Mouse (Mus musculus) adrenal gland (tissue): ENCODE measurements at regions not wholly inside any gene's neighbourhood (a gene's known extent, or its start where the extent isn't known, plus 50 kb on each side); places are given as distances from the start of the nearest gene placed in this dataset.

ENCODE experiments used
- intact Hi-C: fragments of 180-260 bp; cut with DNase I; formaldehyde crosslinking; loops from one replicate; pipeline ENCODE4 v1.15.1; 2025

GRCm38 (mm10) chr7:90059249-90059628 is 70.8 kb upstream of the Picalm start:
- intact Hi-C loops, result no loop called here

- intact Hi-C loops, result loop anchor here (10.0 kb wide), 1 partner anchor 935 kb away; no protein-coding TSS in a partner anchor
These were observed 70.2 kb upstream of the Picalm start for GRCm38 (mm10) chr7:90059629-90060301.

GRCm38 (mm10) chr7:90060343-90061175 is 69.5 kb upstream of the Picalm start:
- intact Hi-C loops, result loop anchor here (10.0 kb wide), 1 partner anchor 934 kb away; no protein-coding TSS in a partner anchor

GRCm38 (mm10) chr7:90061701-90062100 is 68.3 kb upstream of the Picalm start:
- intact Hi-C loops, result loop anchor here (10.0 kb wide), 1 partner anchor 933 kb away; no protein-coding TSS in a partner anchor

- intact Hi-C loops, result loop anchor here (10.0 kb wide), 1 partner anchor 932 kb away; no protein-coding TSS in a partner anchor
These were observed 67.1 kb upstream of the Picalm start for GRCm38 (mm10) chr7:90062874-90063273.

GRCm38 (mm10) chr7:90064198-90064597 is 65.8 kb upstream of the Picalm start:
- intact Hi-C loops, result loop anchor here (10.0 kb wide), 1 partner anchor 931 kb away; no protein-coding TSS in a partner anchor

GRCm38 (mm10) chr7:90065269-90065955 is 64.6 kb upstream of the Picalm start:
- intact Hi-C loops, result loop anchor here (10.0 kb wide), 1 partner anchor 929 kb away; no protein-coding TSS in a partner anchor

- intact Hi-C loops, result loop anchor here (10.0 kb wide), 1 partner anchor 929 kb away; no protein-coding TSS in a partner anchor
These were observed 63.7 kb upstream of the Picalm start for GRCm38 (mm10) chr7:90066275-90066674.

GRCm38 (mm10) chr7:90067961-90068665 is 61.9 kb upstream of the Picalm start:
- intact Hi-C loops, result loop anchor here (10.0 kb wide), 1 partner anchor 927 kb away; no protein-coding TSS in a partner anchor

GRCm38 (mm10) chr7:90070267-90070666 is 59.7 kb upstream of the Picalm start:
- intact Hi-C loops, result no loop called here

- intact Hi-C loops, result no loop called here
These were observed 56.1 kb upstream of the Picalm start for GRCm38 (mm10) chr7:90073865-90074264.

- intact Hi-C loops, result no loop called here
These were observed 55.4 kb upstream of the Picalm start for GRCm38 (mm10) chr7:90074592-90074991.

GRCm38 (mm10) chr7:90077565-90077964 is 52.4 kb upstream of the Picalm start:
- intact Hi-C loops, result no loop called here

- intact Hi-C loops, result no loop called here
These were observed 49.8 kb upstream of the Picalm start for GRCm38 (mm10) chr7:90080083-90080772.
